In the genomic region with DNA sequence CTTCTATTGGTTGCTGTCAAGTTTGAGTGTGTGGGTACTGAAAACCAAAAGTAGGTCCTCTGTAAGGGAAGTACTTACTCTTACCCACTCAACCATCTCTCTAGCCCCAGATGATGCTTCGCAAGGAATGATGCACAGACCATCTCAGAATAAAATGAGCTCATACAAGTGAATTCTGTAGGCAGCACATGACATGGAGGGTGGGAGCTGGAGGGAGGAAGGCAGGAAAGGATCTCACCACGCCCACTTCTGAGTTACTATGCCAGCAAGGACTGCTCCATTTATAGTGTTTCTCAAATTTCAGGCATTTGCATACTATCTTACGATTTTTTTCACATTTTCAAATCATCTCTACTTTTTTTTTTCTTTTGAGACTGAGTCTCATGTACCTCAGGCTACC, we compare ENCODE assay signal across 12 mouse cellular contexts.
"Had no signal": no experiment of that assay in that cellular context is flagged by ENCODE, and none has a peak within 500 bp of the region (broad histone marks: within the 10 kb centered on the region; RNA-seq: fewer than 3 reads in every experiment).

No protein-coding gene starts in this region.

- DNase-seq: kidney, adult 11 months; kidney, adult 8-10 months; kidney, postnatal 10 days; kidney, postnatal 36 days; layer of hippocampus, postnatal 36 days; left cerebral cortex, postnatal 4 days; liver, postnatal 0 days; retina, postnatal 1 day; right cerebral cortex, postnatal 14 days; thymus, adult 2 months; thymus, postnatal 14 days; thymus, postnatal 4 days had no signal
